8 mouse cellular contexts compared by ENCODE assay signal in the genomic region with DNA sequence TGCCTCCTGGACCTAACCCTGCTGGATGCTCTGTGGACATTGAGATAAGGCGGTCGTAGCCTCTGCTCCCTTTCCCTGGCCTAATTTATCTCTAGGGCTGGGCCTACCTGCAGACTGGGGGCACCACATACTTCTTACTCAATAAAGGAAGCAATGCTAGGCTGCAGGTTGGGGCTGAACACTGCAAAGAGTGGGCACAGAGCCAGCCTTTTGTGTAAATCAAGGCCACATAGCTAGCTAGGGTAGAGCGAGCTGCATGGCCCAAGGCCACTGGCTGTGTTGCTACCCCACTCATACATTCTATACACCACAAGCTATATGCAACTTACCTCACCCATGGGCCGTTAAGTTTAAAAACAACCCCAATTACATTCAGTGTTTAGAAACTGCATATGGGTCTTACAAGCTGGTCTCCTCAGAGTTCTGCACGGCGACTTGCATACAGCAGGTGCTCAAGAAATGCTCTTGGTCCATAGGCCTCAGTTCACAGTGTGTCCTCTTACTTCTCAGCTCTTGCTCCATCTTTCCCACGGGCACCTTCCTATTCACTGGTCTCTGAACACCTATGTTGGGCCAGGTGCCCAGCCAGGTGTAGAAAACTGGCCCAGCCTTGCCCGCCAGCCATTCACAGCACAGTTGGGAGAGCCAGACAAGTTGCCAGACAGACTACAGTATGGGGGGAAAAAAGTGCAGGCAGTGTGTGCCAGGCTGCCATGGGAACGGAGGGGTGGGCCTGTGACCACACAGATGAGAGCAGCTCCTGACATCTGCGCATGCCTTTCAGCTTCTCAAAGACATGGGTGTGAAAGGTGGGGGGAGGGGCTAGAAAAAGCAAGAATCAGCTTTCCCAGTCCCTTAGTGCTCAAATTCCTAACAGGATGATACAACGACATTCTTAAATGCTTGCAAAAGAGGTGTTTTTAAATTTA. TPM values are rescaled to one million over a fixed set of nuclear protein-coding genes. Genes with fewer than 3 reads are reported as not detected.
DNase-seq lines count a peak whose midpoint lies in the region; ATAC-seq lines count a peak whose summit lies in the region.

No protein-coding gene starts in this region.

- H3K9me3 ChIP-seq in forebrain, embryonic 10.5 days = no peaks in the 10 kb centered on the region
- H3K9me3 ChIP-seq in kidney, embryonic 16.5 days (ENCODE audit: low read length) = no peaks in the 10 kb centered on the region

- H3K27ac ChIP-seq in forebrain, embryonic 10.5 days = 0 out of 2 replicates have a peak overlapping the region, but pooled peaks have one; percentile 5
- H3K27ac ChIP-seq in kidney, embryonic 16.5 days (ENCODE audit: low read length) = no peak overlapping the region

- DNase-seq in adrenal gland, postnatal 36 days = peak; percentile 17 to 35
- DNase-seq in adrenal gland, postnatal 25 days = no peak
- no peak for DNase-seq in forebrain, embryonic 10.5 days (ENCODE audit: extremely low spot score, low spot score)
- DNase-seq in lung, postnatal 36 days = peak; percentile 26
- DNase-seq in heart, adult 18-20 months = no peak
- no peak for DNase-seq in spleen, postnatal 14 days (ENCODE audit: low spot score in 2 of 2)

- no peak overlapping the region for H3K4me3 ChIP-seq in forebrain, embryonic 10.5 days
- H3K4me3 ChIP-seq in kidney, embryonic 16.5 days (ENCODE audit: low read length) = no peak overlapping the region

- 88% methylated on average over 11 of the region's 11 CpGs for WGBS in forebrain, embryonic 10.5 days
- WGBS in kidney, embryonic 16.5 days = 73% methylated on average over 11 of the region's 11 CpGs

- no peak overlapping the region for H3K4me2 ChIP-seq in kidney, embryonic 16.5 days (replicated peaks; ENCODE audit: low read depth, low read length)

- peaks cover 33% of the 10 kb centered on the region for H3K4me1 ChIP-seq in forebrain, embryonic 10.5 days
- H3K4me1 ChIP-seq in kidney, embryonic 16.5 days (ENCODE audit: insufficient read depth, low read length) = no peaks in the 10 kb centered on the region

- H3K36me3 ChIP-seq in forebrain, embryonic 10.5 days (replicated peaks) = no peaks in the 10 kb centered on the region
- no peaks in the 10 kb centered on the region for H3K36me3 ChIP-seq in kidney, embryonic 16.5 days (ENCODE audit: insufficient read depth, low read length)

- ATAC-seq in kidney, embryonic 16.5 days (ENCODE audit: low FRiP score, low TSS enrichment) = 0 out of 2 replicates have a peak, but pooled peaks have one; percentile 49
- ATAC-seq in erythroid progenitor cell, adult 5-6 weeks (replicated peaks; ENCODE audit: low FRiP score, poor library complexity, severe bottlenecking) = no peak

- H3K27me3 ChIP-seq in forebrain, embryonic 10.5 days (ENCODE audit: poor library complexity, severe bottlenecking) = no peaks in the 10 kb centered on the region
- H3K27me3 ChIP-seq in kidney, embryonic 16.5 days (ENCODE audit: insufficient read depth, low read length) = no peaks in the 10 kb centered on the region

- no peak overlapping the region for H3K9ac ChIP-seq in kidney, embryonic 16.5 days (replicated peaks; ENCODE audit: low read length)

RNA-seq across cellular contexts. Expression of a gene that starts 13.5 kb away (rescaled TPM):
- 1 to 10 TPM; 7.2 to 7.4 TPM for total RNA-seq in adrenal gland, postnatal 36 days (2021)
- total RNA-seq in adrenal gland, postnatal 25 days (2021) = 9.0 and 10.8 TPM in 2 replicates
- polyA plus RNA-seq in forebrain, embryonic 10.5 days (2016; fragmentation: Nextera tagmentation; extraction: Ambion mirVana) = 10.0 and 11.2 TPM in 2 replicates
- 8.7 and 9.2 TPM in 2 replicates for polyA plus RNA-seq in kidney, embryonic 16.5 days (2015; fragmentation: Nextera tagmentation; extraction: Ambion mirVana)
- total RNA-seq in erythroid progenitor cell, adult 5-6 weeks (2015; ENCODE audit: low replicate concordance) = 1.3 and 2.9 TPM in 2 replicates
- total RNA-seq in erythroid progenitor cell, adult 5-6 weeks (2017; ENCODE audit: low replicate concordance) = 0.53 and 2.7 TPM in 2 replicates
- total RNA-seq in heart, adult 18-20 months (2021) = 10 to 100 TPM in 1 of 2 experiments, 1 to 10 TPM in 1; 9.9 to 10.7 TPM

Comparison
In these comparisons a context has a peak if more than half of its experiments do, and no peak if none do; other contexts are left out.
1. DNase-seq: peak in adrenal gland, postnatal 36 days (2 of 2) and lung, postnatal 36 days (single experiment); none in adrenal gland, postnatal 25 days (single experiment), forebrain, embryonic 10.5 days (single experiment), heart, adult 18-20 months (0 of 2) and spleen, postnatal 14 days (0 of 2).